Mouse (Mus musculus): ENCODE measurements around the gene Smarce1.

DNA sequence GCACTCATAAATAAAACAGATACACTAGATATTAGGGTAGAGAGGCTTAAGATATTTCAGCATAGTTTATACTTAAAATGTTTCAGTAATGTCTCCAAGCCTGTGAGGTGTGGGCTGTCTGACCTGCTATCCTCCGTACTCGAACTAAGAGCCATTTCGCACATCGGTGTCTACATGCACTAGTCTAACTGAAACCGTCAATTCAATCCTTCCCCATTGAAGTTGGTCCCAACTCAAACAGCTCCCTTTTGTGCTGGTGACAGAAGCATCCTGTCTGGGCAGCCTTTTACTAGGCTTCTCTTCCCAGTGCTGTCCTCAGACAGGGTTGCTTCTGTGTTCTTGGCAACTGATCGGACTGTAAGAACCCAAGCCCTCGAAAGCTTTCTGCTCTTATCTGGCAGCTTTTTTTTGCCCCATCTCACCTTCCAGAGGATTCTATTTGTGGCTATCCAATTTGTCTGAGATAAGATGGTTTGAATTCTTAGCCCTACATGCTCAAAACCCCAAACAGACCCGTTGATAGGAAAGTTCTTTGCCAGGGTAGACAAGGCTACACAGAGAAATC, 22.6 kb downstream of the Smarce1 start:
- TF ChIP-seq POLR2A (IDR thresholded peaks at IDR 0.05; ENCODE audit: control insufficient read depth, extremely low read depth, insufficient read depth, low read length, poor library complexity) (no peak), CTCF (IDR thresholded peaks at IDR 0.05; ENCODE audit: borderline replicate concordance, control insufficient read depth, extremely low read depth, insufficient read depth, low read length, poor library complexity) (no peak)

All from thymus, adult 2 months (tissue).